Mouse (Mus musculus) heart, adult 18-20 months (tissue): ENCODE results near the gene Lrrc73. TPM values are rescaled to one million over a fixed set of nuclear protein-coding genes. Genes with fewer than 3 reads are reported as not detected.

Experiments
- DNase-seq, 2 experiments: peaks; one replicate each; pipeline ENCODE4 v3.0.0; 2021 to 2022; ENCODE audit warnings: mixed read lengths in 1 of 2
- total RNA-seq, 2 experiments: library from RNA; stranded (reverse); gene quantifications; 2 replicates each; pipeline ENCODE4 v1.2.3; 2021

Lrrc73 gene
- total RNA-seq, 2 experiments from 2014 or later, result 0.18 to 0.37 TPM

DNA sequence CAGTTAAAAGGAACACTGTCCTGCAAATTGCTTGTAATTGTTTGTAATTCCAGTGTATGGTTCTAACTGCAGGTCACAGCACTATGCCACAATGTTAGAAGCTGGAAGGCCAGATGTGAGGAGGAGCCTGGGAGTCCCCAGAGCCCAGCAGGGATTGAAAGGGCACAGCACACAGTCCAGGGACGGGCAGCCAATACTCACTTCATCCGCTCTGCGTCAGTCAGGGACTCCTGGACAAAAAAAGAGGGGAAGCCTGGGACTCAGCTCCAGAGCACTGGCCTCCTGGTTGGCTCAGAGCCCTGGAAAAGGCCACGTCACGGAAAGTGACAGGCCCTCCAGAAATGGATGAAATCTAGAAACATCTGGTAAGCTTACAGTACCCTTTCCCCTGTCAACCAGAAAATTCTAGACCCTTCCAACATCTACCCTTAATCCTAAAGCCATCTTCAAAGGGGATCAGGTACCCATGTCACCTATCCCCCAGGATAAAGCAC, 8.9 kb downstream of the Lrrc73 start:
- no peak for DNase-seq

DNA sequence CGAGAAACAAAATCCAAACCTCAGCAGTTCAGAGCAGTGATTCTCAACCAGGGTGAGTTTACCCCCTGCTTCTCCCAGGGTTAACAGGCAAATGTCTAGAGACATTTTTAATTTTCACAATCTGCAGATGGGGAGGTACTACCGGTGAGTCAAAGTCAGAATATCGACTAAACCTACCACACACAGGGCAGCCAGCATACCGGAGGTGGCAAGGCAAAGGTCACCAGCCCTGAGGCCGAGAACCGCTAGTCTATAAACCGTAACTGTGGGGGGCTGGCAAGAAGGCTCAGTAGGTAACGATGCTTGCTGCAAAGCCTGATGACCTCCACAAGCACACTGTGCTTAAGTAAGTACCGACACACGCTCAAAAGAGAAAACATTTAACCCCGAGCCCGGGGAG, 12.2 kb downstream of the Lrrc73 start:
- DNase-seq, result no peak

DNA sequence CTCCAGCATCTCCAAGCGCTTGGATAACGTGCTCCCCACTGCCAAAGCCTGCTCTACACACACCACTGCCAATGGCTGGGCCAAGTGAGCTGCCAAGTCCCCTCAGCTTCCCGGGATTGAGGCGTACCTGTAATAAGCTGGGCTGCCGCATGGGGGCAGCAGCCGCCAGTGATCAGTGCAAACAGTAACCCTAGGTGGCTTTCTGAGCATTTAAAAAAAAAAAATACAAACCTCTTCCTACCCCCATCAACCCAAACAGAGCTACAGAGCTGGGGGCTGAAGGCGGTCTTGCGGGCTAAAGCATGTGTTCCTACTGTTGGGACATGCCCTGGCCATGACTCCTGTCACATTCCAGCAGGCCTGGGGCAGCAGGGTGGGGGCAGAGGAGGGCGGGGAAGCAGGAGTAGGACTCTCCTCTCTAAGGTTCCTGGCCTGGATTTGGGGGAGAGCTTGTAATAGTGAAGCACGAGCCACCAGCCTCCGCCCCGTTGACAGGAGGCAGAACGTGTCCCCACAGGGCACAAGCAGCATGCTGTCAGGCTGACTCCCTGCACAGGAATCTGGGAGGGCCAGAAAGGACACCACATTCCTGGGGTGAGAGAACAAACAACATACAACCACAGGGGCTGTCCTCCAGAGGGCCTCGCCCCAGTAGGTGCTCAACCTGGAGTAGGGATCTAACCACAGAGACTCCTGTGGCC, 12.7 kb downstream of the Lrrc73 start:
- DNase-seq, result peak; percentile 81 to 90

DNA sequence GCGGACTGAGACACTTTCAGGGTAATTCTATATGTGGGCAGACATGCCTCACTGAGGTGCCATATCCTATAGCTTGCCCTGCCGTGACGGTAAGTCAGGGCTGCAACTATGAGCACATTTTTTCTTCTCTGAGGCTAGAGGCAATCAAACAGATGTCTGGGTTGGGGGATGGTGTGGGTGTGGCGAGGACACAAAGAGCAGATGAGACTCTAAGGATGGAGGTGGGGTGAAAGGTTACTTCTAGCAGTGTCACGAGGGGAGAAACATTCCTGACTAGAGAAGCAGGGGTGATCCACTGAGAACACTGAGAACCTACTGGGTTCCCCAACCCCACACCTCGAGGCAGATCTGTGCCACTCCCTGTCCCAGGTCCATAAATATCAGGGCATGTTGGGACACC, 13.7 kb downstream of the Lrrc73 start:
- DNase-seq, result no peak

DNA sequence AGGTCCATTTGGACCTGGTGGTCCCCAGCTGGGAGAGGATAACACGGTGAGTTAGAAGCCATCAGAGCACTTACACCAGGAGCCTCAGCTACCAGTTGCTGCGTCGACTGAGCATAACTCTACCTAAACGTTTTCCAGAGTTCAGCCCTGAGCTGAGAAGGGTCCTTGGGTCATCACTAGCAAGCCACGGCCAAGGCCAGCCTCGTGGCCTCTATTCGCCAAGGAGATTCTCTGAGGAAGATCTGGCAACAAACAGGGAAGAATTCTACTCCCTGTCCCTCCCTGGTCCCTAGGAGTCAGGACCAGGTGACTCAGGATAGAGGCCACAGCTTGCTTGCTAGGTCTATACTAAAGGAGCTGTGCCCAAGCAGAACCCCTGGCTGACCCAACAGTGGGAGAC, 14.2 kb downstream of the Lrrc73 start:
- no peak for DNase-seq

DNA sequence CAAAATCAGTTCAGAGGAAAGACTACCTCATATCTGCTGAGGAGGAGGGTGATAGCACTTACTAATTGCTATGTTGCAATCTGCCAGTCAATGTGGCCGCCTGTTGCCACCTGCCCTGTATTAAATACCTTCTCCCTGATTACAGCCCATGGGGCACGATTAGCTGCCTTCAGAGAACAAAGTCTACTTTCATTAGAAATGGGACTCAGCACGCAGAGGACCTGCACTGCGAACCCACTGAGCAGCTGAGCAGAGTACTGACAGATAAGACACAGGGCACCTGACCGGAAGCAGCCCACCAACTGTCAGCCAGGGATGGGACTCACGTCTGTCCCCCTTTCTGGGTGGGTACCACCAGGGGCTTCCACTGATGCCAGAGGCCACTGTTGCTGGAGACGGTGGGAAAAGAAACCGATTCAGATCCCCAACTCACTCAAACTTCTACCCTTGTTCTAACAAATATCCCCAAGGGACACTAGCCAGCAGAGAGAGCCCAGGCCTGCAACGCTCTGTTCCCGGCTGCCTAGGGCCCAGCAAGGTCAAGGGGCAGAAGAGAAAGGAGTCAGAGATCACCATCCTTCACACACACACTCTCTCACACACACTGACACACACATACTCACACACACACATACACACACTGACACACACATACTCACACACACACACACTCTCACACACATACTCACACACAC, 14.8 kb downstream of the Lrrc73 start:
- no peak for DNase-seq

DNA sequence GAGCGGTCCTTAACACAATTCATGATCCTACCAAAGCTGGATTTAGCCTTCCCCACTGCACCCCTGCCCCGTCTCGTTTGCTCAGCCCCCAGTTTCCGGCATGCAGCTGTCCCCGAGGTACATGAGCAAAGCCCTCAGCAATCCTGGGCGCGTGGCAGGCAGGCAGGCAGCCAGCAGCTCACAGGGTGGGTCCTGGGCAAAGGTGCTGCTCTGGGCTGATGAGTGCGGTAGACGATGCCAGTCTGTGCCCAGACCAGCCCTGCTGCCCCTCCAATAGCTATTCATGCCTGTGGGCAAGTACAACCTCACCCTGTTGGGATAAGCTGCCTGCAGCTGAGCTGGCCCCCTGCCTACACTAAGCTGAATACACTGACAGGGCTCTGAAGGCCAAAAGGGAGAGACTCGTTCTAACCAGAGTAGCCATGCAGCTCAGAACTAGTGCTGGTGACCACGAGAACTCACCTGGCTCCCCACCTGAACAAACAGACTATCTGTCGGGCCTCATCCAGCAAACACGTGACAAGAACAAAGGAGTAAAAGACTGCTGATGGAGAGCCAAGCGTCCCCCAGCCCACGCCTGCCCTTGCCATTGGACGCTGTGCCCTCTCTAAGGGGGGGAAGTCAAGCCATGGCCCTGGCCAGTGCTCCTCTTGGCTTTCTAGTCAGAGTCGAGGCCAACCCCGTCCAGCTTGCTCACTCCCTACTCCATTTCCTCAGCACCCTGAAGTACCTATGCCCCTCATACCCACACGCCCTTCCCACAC, 16.6 kb downstream of the Lrrc73 start:
- peak; percentile 71 to 74 for DNase-seq

DNA sequence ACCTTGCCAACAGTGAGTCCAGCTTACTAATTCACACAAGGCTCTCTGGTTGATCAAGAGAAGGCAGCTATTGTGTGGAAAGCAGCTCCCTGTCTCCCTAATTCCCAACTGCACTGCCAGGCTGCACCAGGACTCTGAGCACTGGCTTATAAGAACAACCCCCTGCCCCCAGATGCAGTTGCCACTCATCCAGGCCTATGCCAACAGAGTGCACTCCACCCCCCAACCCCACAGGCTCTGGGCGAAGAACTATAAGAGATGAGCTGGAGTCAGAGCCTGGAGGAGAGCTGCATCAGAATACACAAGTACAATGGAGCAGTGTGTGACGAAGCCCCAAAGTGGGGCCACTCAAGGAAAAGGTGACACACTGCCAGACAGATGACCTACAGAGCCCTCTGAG, 18.7 kb downstream of the Lrrc73 start:
- DNase-seq, result no peak

DNA sequence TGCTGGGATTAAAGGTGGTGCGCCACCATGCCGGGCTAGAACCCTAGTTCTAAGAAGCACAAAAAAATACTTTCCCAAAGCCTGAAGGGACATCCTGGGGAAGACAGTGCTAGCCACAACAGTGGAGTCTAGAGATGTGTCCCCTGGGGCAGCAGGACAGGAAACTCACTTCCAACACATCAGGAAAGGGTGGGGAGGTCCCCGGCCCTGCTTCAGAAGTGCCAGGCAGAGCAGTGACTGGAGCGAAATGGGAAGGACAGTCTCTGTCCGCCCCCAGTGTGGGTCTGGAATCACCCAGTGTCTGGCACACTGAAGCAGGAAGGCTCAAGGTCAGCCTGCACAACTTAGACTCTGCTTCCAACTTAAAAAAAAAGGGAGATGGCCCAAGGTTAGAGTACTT, 19.3 kb downstream of the Lrrc73 start:
- peak in 1 of 2 experiments; percentile 77 for DNase-seq

DNA sequence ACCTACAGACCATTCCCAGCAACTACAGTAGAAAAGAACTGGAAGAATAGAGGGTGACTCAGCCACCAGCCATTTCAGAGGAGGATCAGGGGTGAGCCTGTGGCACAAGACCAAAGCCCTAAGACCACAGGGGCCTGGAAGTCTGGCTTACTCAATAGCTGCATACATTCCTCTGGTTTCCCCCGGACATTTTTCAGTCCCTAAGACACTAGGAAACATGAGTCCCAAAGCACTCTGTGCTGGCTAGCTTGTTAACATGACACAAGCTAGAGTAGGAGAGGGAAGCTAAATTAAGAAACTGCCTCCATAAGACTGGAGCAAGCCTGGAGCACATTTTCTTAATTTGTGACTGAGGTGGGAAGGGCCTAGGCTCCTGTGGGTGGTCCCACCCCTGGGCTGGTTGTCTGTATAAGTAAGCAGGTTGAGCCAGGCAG, 20.5 kb downstream of the Lrrc73 start:
- no peak for DNase-seq

DNA sequence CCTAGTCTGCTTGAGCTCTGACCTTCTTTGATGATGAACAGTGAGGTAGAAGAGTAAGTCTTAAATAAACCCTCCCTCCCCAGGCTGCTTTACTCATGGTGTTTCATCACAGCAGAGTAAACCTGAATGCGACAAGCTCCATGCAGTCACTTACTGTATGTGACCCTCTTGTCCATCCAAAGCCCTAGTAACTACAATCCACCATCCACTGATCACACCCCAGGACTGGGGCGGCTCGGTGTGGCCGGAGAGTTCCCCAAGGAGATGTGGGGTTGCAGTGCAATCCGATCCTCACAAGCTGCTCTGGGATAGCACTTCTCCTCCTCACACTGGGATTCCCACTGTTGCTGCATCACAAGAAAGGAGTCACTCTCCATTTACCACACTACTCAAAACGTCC, 21.1 kb downstream of the Lrrc73 start:
- no peak for DNase-seq

DNA sequence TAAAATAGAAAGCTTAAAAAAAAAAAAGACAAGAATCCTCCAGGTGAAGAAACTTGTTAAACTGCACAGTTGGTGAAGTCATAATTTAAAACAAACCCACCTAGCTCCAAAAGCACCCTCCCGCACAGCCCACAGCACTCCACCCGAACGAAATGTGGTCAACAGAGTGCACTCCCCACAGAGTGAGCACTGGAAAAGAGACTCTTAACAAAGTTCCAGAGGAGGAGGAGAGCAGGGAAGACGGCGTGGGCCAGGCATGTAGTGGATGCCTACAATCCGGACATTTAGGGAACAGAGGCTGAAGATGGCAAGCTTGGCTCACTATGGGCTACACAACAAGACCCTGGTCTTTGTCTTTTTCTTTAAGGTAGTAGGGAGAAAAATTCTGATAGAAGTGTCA, 21.7 kb downstream of the Lrrc73 start:
- DNase-seq, result no peak

DNA sequence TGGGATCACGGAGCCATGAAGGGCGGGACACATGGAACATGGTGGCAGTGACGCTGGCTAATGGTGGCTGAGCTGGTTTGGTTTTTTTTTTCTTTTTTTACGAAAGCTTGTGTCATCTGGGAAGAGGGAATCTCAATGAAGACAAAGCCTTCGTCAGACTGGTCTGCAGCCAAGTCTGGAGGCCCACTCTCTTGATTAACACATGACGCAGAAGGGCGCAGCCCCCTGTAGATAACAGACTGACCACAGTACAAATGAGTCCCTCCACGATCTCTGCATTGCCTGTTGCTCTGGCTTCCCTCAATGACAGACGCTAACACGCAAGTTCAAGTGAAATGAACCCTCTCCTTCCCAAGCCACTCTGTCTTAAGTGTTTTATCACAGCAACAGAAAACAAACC, 22.2 kb downstream of the Lrrc73 start:
- no peak for DNase-seq

DNA sequence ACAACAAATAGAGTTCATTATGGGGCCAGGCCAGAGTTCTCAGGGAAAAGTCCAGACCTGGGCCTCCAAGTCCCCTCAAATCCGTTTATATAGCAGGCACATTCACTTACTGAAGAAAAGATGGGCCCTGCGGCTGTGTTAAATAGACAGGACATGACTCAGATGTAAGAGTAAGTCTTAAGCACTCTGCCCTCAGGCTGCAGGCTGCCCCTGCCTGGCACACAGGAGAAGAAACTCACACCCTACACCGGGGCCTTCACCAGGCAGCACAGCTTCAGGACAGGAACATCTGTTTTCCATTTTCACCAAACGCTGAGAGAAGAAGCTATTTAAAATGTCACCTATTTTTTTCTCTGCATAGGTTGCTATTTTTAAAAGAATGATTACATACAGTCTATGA, 24.3 kb downstream of the Lrrc73 start:
- no peak for DNase-seq

DNA sequence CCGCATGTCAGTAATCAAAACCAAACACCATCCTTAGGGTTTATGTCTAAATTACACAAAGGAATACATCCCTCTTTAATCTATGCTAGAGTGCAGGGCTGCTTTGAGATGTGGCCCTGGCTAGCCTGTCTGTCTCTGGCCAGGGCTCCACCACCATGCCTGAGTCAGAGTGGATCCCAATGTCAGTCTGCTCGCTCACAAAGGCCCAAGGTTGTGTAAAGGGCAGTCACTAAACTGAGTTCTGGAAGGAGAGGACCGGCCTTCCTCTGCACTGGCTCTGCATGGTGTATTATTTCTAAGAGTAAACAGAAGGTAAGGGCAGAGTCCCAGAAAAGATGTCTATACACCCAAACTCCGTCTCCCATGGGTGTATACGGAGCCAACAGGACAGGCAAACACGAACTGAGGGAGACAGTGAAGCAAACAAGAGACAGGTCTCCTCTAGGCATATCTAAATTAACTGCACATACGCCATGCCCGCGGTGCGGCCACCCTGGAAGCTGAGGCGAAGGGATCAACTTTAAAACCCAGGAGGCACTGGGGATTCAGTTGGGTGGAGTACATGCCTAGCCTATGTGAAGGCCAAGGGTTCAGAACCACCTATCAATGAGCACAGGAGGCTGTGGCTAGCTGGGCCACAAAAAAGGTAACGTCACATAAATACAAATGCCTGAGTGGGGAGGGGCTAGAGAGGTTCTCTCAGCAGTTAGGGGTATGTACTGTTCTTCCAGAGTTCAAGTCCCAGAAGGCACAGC, 24.9 kb downstream of the Lrrc73 start:
- DNase-seq, result no peak

DNA sequence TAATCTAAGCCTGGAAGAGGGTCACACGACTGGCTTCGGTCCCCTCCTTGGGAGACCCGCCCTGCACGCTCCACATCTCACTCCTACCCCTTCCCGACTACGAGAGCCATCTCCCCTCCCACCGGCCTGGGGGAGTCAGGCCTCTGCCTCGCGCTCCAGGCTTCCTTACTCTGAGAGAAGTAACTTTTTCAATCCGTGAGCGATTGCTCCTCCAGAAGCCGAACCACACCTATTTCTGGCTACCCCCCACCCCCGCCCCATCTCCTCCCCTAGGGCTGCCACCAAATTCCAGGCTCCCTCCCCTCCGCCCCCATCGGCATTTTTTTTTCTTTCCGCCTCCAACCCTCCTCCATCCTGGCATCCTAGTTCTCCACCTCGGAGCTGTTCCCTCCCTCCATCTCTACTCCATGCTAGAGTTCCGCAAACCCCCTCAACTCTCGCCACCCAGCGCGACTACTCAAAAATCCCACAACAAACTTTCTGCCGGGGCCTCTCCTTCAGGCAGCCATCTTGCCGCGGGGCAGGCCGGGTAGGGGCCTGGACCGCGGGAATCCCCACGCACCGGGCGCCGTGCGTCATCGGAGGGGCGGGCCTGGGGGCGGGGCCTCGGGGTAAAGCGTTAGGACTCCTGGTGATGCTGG, 29.3 kb downstream of the Lrrc73 start, which contains the start of gene Tjap1:
TSS of gene Tjap1 (minus strand) at position 544 of the 641 bp plus-strand sequence.
- peak; percentile 87 to 91 for DNase-seq

DNA sequence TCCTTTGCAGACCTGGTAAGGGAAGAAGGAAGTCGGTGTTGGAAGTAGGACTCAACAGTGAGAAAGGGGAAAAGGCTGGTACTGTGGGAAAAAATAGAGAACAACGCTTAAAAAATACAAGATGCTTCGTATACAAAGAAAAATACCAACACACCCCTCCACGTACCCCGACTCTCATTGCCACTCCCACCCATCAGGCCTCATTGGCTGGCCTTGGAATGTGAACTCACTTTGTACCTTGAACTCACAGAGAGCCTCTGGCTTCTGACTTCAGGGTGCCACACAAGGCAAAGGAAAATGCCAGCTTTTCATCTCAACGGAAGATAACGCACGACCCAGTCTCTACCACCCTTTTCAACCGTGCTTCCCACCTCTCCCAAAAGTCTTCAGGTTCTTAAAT, 29.8 kb downstream of the Lrrc73 start:
- DNase-seq, result no peak

DNA sequence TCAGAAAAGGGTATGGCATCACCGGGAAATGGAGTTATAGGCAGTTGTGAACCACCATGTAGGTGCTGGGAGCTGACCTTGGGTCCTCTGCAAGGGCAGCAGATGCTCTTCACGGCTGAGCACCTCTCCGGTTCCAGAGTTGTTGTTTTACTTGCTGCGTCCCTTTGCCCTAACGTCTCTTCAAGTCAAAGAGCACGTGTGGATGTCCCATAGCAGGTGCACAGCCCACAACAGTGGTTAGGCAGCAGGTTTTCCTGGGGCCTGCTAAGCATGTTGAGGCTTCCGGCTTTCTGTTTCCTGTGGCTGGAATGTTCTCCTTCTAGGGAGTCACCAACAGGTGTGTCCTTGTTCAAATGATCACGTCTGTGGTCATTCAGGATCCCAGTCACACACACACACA, 30.6 kb downstream of the Lrrc73 start:
- no peak for DNase-seq

DNA sequence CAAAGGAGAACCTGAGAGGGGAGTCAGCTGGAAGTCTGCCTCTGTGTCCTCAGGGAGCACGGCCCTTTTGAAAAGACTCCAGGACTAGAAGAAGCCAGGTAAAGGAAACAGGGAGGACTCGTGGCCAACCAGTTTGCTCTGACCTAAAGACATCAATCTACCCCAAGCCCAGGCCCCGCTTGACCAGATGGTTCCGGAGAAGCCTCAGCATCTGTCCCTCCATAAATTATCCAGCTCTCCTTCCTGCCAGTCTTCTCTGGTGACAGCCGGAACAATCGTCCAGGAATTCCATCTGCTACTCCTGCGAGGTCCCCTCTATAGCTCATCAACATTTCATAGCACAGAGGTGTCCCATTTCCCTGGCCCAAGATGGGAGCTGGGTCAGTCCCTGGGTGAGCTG, 31.3 kb downstream of the Lrrc73 start:
- no peak for DNase-seq

DNA sequence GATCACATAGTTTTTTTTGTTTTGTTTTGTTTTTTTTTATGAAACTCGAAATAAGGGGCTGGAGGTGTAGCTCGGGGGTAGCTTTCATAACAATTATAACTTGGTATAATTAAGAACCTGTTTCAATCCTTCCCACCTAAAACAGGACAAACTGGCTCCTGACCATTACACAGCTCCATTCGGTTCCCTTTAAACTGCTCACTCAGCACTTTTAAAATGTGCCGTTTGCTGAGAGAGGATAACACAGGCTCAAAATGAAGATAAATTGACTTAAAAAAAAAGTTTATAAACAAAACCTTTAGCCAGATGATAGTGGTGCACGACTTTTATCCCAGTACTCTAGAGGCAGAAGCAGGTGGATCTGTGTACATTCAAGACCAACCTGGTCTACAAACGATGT, 32.1 kb downstream of the Lrrc73 start:
- DNase-seq, result no peak

DNA sequence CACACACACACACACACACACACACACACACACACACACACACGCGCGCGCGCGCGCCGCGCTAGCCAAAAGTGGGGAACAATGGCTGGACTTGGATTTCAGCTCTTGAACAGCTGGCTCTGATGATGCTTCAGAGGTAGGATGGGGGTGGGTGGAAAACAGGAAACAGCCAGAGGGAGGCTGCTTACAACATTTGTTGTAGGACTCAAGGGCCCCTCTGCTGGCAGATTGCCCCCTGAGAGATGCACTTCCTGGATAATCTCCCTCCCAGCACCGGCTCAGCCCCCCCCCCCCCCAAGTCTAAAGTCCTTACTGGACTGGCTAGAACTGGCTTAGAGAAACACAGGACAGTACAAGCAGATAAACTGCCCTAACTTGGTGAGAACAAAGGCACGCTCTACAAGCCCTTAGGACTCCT, 34.4 kb downstream of the Lrrc73 start:
- DNase-seq, result peak; percentile 63 to 83

DNA sequence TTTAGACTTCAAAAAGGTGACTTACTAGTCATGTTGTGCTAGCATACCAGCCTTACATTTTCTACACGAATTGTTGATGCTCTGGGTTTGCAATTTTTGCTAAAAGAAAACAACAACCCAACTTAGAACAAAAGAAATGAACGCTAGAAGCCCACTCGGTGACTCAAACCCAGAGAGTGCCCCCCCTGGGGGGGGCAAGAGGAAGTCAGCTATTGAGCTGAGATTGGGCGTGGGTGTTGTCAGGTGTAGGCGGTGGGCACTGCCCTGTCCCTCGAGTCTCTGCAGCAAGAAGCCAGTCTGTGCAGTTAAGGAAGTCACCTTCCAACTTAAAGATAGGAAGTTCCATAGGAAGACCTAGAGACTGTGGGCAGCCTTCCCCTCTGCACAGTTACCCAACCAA, 43.3 kb downstream of the Lrrc73 start:
- no peak for DNase-seq
